Mouse (Mus musculus) left cerebral cortex, postnatal 14 days (tissue): ENCODE results near the gene Frmpd2. TPM values are rescaled to one million over a fixed set of nuclear protein-coding genes. Genes with fewer than 3 reads are reported as not detected.

Experiments used
- DNase-seq, 2 experiments: peaks; one replicate each; pipeline ENCODE4 v3.0.0; 2021 to 2022; ENCODE audit warnings: low spot score in 2 of 2, mixed read lengths in 1 of 2
- intact Hi-C: fragments of 180-260 bp; cut with DNase I; formaldehyde crosslinking; loops from one replicate; pipeline ENCODE4 v1.15.1; 2025
- total RNA-seq, 2 experiments: library from RNA; stranded (reverse); gene quantifications; 2 replicates each; pipeline ENCODE4 v1.2.3; 2021

Gene Frmpd2
- total RNA-seq, 2 experiments from 2014 or later = 1.2 to 1.6 TPM

- DNase-seq = no peak
- intact Hi-C loops = no loop called here
Observed at GRCm38 (mm10) chr14:33498849-33499248, 27.4 kb downstream of the Frmpd2 start.

DNA sequence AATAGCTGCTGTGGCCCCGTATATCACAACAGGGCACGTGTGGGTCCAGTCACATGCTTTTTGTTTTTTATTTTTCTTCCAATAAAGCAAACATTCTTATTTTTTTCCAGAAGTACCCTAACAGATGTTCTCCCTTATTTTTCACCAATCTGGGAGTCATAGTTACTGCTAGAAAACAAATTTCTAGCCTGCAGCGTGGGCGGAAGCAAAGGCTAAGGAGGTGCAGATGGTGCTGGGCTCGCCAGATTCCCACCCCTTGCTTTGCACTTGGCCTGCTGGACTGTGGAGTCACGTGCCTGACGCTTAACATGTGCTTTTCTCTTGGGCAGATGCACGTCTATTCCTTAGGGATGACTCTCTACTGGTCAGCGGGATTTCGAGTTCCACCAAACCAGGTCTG is 29.1 kb downstream of the Frmpd2 start:
- intact Hi-C loops = no loop called here
- DNase-seq = peak in 1 of 2 experiments; percentile 29

DNA sequence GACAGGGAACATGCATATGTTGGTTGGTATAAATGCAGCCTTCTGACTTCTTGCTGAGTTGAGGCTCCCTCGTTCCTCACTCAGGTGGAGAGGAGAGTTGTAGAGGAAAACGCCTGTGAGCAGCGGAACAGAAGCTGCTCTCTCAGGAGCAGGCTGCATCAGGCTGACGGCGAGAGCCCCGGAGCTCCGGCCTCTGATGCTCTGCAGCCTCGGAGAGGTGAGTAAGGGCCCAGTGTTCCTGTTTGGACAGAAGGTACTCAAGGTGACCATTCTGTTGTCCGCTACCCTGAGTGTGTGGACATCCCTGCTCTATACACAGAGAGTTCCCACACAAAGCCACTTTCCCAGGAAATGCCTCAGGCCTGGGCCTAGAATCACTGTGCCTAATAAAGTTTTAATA is 31.8 kb downstream of the Frmpd2 start:
- intact Hi-C loops = no loop called here
- no peak for DNase-seq

DNA sequence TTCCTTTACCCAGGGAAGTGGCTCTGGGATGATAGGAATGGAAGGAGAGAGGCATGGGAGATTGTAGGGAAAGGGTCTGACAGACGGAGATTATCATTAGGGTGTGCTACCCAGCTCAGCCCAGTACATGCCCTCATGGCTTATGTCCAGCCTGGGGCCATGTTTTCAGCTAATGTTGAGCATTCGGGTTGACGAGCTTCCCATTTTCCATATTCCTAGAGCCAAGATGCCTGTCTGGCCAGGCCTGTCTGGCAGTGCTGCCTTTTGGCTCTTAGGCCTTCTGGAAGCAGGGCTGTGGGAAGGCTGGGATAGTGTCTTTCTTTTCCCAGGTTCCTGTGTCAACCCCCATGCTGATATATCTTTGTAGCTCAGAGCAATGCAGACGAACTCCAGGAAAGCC is 35.2 kb downstream of the Frmpd2 start:
- intact Hi-C loops = no loop called here
- no peak for DNase-seq

DNA sequence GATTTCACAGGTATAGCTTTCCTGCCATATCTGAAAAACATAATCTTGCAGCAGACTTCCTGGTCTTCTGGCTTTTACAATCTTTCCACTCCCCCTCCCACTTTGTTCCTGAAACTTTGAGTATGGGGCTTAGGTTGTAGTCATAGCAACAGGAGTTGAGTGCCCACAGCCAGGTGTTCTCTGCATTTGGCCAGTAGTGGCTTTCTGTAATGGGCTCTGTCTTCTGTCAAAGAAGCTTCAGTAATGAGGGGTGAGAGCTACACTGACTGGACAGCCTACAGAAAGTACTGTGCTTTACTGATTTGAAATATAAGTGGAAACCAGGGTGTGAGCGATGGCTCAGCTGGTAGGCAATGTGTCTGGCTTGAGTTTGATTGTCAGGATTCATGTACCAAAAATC is 37.2 kb downstream of the Frmpd2 start:
- no peak for DNase-seq
- intact Hi-C loops = no loop called here

- DNase-seq = no peak
- intact Hi-C loops = no loop called here
Observed at GRCm38 (mm10) chr14:33513877-33514276, 42.4 kb downstream of the Frmpd2 start.

GRCm38 (mm10) chr14:33514756-33515285 is 43.3 kb downstream of the Frmpd2 start:
- intact Hi-C loops = no loop called here

DNA sequence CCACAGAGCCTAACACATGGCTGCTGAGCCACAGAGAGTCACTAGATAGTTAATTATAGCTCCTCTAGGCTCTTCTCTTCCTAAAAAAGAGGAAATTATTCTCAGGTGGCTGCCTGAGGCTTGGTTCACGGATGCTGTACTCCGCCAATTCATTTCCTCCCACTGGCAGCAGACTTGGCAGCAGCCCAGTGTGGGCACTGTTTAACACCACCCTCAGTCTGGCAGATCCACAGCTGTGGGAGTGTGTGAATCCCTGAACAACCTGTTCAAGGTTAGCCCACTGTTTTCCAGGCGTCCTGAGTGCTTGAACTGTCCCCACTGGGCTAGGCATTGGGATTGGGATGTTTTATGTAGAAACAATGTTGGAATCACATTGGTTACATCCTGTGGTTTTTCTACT is 50.0 kb downstream of the Frmpd2 start:
- intact Hi-C loops = no loop called here
- DNase-seq = peak; percentile 78 to 79

More at GRCm38 (mm10) chr14:33514756-33515285, 43.3 kb downstream of the Frmpd2 start:
- no peak for DNase-seq

DNA sequence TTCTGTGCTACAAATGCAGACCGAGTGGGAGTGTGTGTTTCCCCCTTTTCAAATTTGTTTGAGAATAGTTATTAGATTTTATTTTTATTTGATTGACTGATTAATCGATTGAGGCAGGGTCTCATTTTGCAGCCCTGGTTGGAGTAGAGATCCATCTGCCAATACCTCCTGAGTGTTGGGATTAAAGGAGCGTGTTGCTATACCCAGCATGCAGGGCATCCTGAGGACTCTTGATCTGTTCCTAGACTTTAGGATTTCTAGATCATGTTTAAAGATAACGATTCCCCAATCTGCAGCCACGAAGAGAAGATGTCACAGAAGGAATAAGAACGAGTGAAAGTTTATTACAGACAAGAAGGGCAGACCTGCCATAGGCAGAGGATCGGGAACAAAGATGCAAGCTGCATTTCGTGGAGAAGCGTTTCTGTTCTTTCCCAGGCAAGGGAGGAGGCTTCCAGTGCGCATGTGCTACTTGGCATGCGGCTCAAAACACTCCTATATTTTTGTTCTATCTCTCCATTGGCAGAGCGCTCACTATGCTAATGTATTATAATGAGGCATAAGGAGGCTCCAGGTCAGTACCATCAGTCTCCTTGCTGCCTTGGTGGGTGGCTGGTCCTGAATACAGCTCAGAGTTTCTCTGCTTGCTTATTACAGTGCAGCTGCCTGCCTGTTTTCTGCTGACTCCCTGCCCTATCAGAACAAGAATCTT is 53.9 kb downstream of the Frmpd2 start:
- peak; percentile 50 to 63 for DNase-seq
- intact Hi-C loops = no loop called here

GRCm38 (mm10) chr14:33526621-33527020 is 55.1 kb downstream of the Frmpd2 start:
- intact Hi-C loops = no loop called here
- no peak for DNase-seq

- no peak for DNase-seq
- intact Hi-C loops = no loop called here
Observed at GRCm38 (mm10) chr14:33527938-33528337, 56.4 kb downstream of the Frmpd2 start.

- intact Hi-C loops = loop anchor here (5.0 to 10.0 kb wide), 3 partner anchors 41 to 103 kb away; partner anchors contain the start of gene Mapk8
- peak in 1 of 2 experiments; percentile 64 for DNase-seq
Observed at GRCm38 (mm10) chr14:33531331-33531912, 59.9 kb downstream of the Frmpd2 start.

GRCm38 (mm10) chr14:33532792-33533191 is 61.3 kb downstream of the Frmpd2 start:
- intact Hi-C loops = loop anchor here (1.0 to 10.0 kb wide), 4 partner anchors 12 to 102 kb away; partner anchors contain the start of gene Mapk8

GRCm38 (mm10) chr14:33533516-33533915 is 62.0 kb downstream of the Frmpd2 start:
- intact Hi-C loops = loop anchor here (5.0 to 10.0 kb wide), 3 partner anchors 39 to 101 kb away; partner anchors contain the start of gene Mapk8
- DNase-seq = no peak

More at GRCm38 (mm10) chr14:33532792-33533191, 61.3 kb downstream of the Frmpd2 start:
- DNase-seq = peak in 1 of 2 experiments; percentile 47

- intact Hi-C loops = loop anchor here (10.0 kb wide), 1 partner anchor 99 kb away; no protein-coding TSS in a partner anchor
- DNase-seq = no peak
Observed at GRCm38 (mm10) chr14:33535317-33535716, 63.8 kb downstream of the Frmpd2 start.

- intact Hi-C loops = loop anchor here (10.0 kb wide), 1 partner anchor 95 kb away; no protein-coding TSS in a partner anchor
- no peak for DNase-seq
Observed at GRCm38 (mm10) chr14:33539559-33540167, 68.2 kb downstream of the Frmpd2 start.

GRCm38 (mm10) chr14:33545565-33546143 is 74.2 kb downstream of the Frmpd2 start:
- peak; percentile 47 to 76 for DNase-seq
- intact Hi-C loops = no loop called here

DNA sequence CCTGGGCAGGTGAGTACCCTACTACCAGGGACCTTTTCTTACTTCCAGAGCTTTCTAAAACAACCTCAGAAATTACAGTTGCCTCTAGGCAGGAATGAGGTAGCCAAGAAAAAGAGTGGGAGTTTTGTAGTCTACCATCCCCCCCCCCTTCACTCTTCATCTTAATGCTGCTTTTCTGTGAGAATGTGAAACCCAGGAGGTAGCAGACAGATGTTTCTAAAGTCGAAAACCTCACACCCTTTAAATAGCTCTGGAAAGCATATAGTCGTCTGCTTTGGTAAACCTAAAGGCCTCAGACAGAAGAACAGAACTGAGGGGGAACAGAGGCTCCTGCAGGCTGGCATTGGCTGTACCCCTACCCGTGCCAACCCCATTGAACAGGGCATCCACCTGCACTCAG is 77.2 kb downstream of the Frmpd2 start:
- DNase-seq = peak in 1 of 2 experiments; percentile 52
- intact Hi-C loops = no loop called here

GRCm38 (mm10) chr14:33549856-33550255 is 78.4 kb downstream of the Frmpd2 start:
- intact Hi-C loops = no loop called here

GRCm38 (mm10) chr14:33570737-33571136 is 99.2 kb downstream of the Frmpd2 start:
- no peak for DNase-seq
- intact Hi-C loops = loop anchor here (5.0 kb wide), 1 partner anchor 38 kb away; no protein-coding TSS in a partner anchor

More at GRCm38 (mm10) chr14:33549856-33550255, 78.4 kb downstream of the Frmpd2 start:
- DNase-seq = no peak
